Mouse (Mus musculus) skeletal muscle tissue, adult 2 months (tissue): ENCODE measurements around the gene Tsku.

Source experiments
- DNase-seq: peaks from one replicate; pipeline ENCODE4 v3.0.0-alpha.2; 2012; ENCODE audit warnings: low read depth, low spot score

The Tsku gene

GRCm38 (mm10) chr7:98329651-98330374, 31.3 kb downstream of the Tsku start:
- no peak for DNase-seq

- no peak for DNase-seq
Observed at GRCm38 (mm10) chr7:98328311-98328710, 32.8 kb downstream of the Tsku start.

GRCm38 (mm10) chr7:98326051-98326450, 35.1 kb downstream of the Tsku start:
- no peak for DNase-seq

- DNase-seq = no peak
Observed at GRCm38 (mm10) chr7:98324228-98324627, 36.9 kb downstream of the Tsku start.

- no peak for DNase-seq
Observed at GRCm38 (mm10) chr7:98323288-98324019, 37.7 kb downstream of the Tsku start.

- DNase-seq = no peak
Observed at GRCm38 (mm10) chr7:98322415-98322814, 38.7 kb downstream of the Tsku start.

GRCm38 (mm10) chr7:98321083-98321482, 40.0 kb downstream of the Tsku start, which contains the start of gene Acer3:
Acer3 (minus strand) TSS chr7:98321208.
- no peak for DNase-seq

GRCm38 (mm10) chr7:98320006-98320556, 41.0 kb downstream of the Tsku start:
- DNase-seq = no peak

GRCm38 (mm10) chr7:98316568-98316967, 44.6 kb downstream of the Tsku start:
- no peak for DNase-seq

- DNase-seq = no peak
Observed at GRCm38 (mm10) chr7:98315087-98315486, 46.0 kb downstream of the Tsku start.

GRCm38 (mm10) chr7:98312185-98312920, 48.8 kb downstream of the Tsku start:
- DNase-seq = no peak

- DNase-seq = no peak
Observed at GRCm38 (mm10) chr7:98310266-98310665, 50.9 kb downstream of the Tsku start.

- peak; percentile 84 for DNase-seq
Observed at GRCm38 (mm10) chr7:98309219-98310030, 51.7 kb downstream of the Tsku start.

- DNase-seq = no peak
Observed at GRCm38 (mm10) chr7:98308607-98309218, 52.4 kb downstream of the Tsku start.

- no peak for DNase-seq
Observed at GRCm38 (mm10) chr7:98307921-98308606, 53.1 kb downstream of the Tsku start.

- no peak for DNase-seq
Observed at GRCm38 (mm10) chr7:98307411-98307810, 53.7 kb downstream of the Tsku start.
